Mouse (Mus musculus) embryonic facial prominence, embryonic 11.5 days (tissue): Measurements from ENCODE around the gene Pus3. TPM values are rescaled to one million over a fixed set of nuclear protein-coding genes. Genes with fewer than 3 reads are reported as not detected.

Source experiments
- ATAC-seq: fragments of 200-750 bp; cut with Nextera tagmentation; replicated peaks from 2 replicates; pipeline ENCODE4 v1.8.0; 2017; ENCODE audit warnings: low read depth; ENCODE audit not compliant: insufficient number of reproducible peaks, low FRiP score, low TSS enrichment
- DNase-seq: peaks from one replicate; pipeline ENCODE4 v3.0.0-alpha.2; 2015; ENCODE audit warnings: low spot score
- H3K27ac ChIP-seq: fragments of 300-500 bp; sonication (generic); replicated peaks from 2 replicates; pipeline ENCODE4 v1.5.1; 2014; ENCODE audit warnings: mild to moderate bottlenecking, low read depth, low read length, control low read depth
- H3K27me3 ChIP-seq: fragments of 300-500 bp; sonication (generic); 2 replicates; pipeline ENCODE4 v1.6.1; 2014; ENCODE audit warnings: mild to moderate bottlenecking, low read length, moderate library complexity, mixed read lengths; ENCODE audit not compliant: control insufficient read depth, insufficient read depth
- H3K36me3 ChIP-seq: fragments of 300-500 bp; sonication (generic); replicated peaks from 2 replicates; pipeline ENCODE4 v1.6.1; 2014; ENCODE audit warnings: low read depth, mild to moderate bottlenecking, low read length, moderate library complexity, mixed read lengths; ENCODE audit not compliant: control insufficient read depth, insufficient read depth
- H3K4me1 ChIP-seq: fragments of 300-500 bp; sonication (generic); 2 replicates; pipeline ENCODE4 v1.6.1; 2014; ENCODE audit warnings: low read length, mixed read lengths; ENCODE audit not compliant: control insufficient read depth, insufficient read depth
- H3K4me2 ChIP-seq: fragments of 300-500 bp; sonication (generic); 2 replicates; pipeline ENCODE4 v1.6.1; 2014; ENCODE audit warnings: low read depth, mild to moderate bottlenecking, control low read depth, low read length, moderate library complexity
- H3K4me3 ChIP-seq: fragments of 300-500 bp; sonication (generic); 2 replicates; pipeline ENCODE4 v1.5.1; 2014; ENCODE audit warnings: low read depth, low read length, control low read depth
- H3K9ac ChIP-seq: fragments of 300-500 bp; sonication (generic); replicated peaks from 2 replicates; pipeline ENCODE4 v1.6.1; 2014; ENCODE audit warnings: mild to moderate bottlenecking, control low read depth, low read length
- H3K9me3 ChIP-seq: fragments of 300-500 bp; sonication (generic); replicated peaks from 2 replicates; pipeline ENCODE4 v1.6.1; 2016; ENCODE audit warnings: mild to moderate bottlenecking, low read length, inconsistent platforms, mixed read lengths; ENCODE audit not compliant: control insufficient read depth
- WGBS: fragments of 180-500 bp; shearing (Covaris S2); extraction: QIAGEN DNeasy Blood & Tissue Kit; methylation state at CpG from one replicate; pipeline ENCODE4 v1.1.7; 2014; 5-methylcytosine and 5-hydroxymethylcytosine counted together
- polyA plus RNA-seq: library from polyadenylated mRNA; unstranded; fragments of >200 nt; fragmentation: Nextera tagmentation; extraction: Ambion mirVana; gene quantifications from 2 replicates; pipeline ENCODE4 v1.2.1, GENCODE M21; 2014

Gene Pus3
- polyA plus RNA-seq, 1 experiment from 2014 or later = 26.3 TPM

- H3K4me2 ChIP-seq = no peak overlapping the region
- ATAC-seq (no peak), DNase-seq (no peak)
- H3K4me1 ChIP-seq = no peaks in the 10 kb centered on the region
- H3K9ac ChIP-seq = no peak overlapping the region
- H3K9me3 ChIP-seq = no peaks in the 10 kb centered on the region
- no peak overlapping the region for H3K4me3 ChIP-seq
- no peaks in the 10 kb centered on the region for H3K36me3 ChIP-seq
- WGBS = 83% methylated on average over 13 of the region's 13 CpGs
- no peaks in the 10 kb centered on the region for H3K27me3 ChIP-seq
- no peak overlapping the region for H3K27ac ChIP-seq
Measured at GRCm38 (mm10) chr9:35539001-35539750, 19.2 kb upstream of the Pus3 start.

GRCm38 (mm10) chr9:35541024-35541423 lies 17.4 kb upstream of the Pus3 start:
- H3K27me3 ChIP-seq = no peaks in the 10 kb centered on the region
- no peak overlapping the region for H3K4me3 ChIP-seq
- no peak overlapping the region for H3K4me2 ChIP-seq
- H3K4me1 ChIP-seq = no peaks in the 10 kb centered on the region
- no peak overlapping the region for H3K9ac ChIP-seq
- peak; percentile 31; the same call in 1 of the 2 replicates for ATAC-seq
- H3K27ac ChIP-seq = no peak overlapping the region
- no peak for DNase-seq
- 76% methylated on average over 5 of the region's 5 CpGs for WGBS
- H3K9me3 ChIP-seq = no peaks in the 10 kb centered on the region
- no peaks in the 10 kb centered on the region for H3K36me3 ChIP-seq

DNA sequence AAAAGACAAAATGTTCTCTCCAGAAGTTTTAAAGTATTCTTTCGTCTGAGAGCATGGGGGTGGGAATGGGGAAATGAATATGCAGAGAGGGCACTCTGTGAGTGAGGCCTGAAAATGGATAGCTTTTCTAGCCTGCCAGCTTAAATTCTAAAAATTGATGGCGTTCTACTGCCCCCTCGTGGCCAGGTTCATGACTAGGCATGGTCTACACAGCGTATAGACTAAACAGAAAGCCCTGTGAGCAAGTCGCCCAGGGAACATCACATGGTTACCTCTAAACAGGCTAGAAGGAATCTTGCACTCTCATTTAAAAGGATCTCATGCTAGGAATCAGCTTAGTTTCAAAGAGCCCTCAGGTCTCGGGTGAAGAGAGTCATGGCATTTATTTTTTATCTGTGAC lies 16.9 kb upstream of the Pus3 start:
- WGBS = 7% methylated on average over 6 of the region's 6 CpGs
- no peak overlapping the region for H3K27ac ChIP-seq
- no peaks in the 10 kb centered on the region for H3K27me3 ChIP-seq
- ATAC-seq (peak; percentile 85), DNase-seq (peak; percentile 93)
- H3K4me1 ChIP-seq = no peaks in the 10 kb centered on the region
- no peaks in the 10 kb centered on the region for H3K36me3 ChIP-seq
- H3K4me3 ChIP-seq = no peak overlapping the region
- H3K9me3 ChIP-seq = no peaks in the 10 kb centered on the region
- H3K9ac ChIP-seq = no peak overlapping the region
- H3K4me2 ChIP-seq = no peak overlapping the region

- no peak for ATAC-seq
- 73% methylated on average over 6 of the region's 6 CpGs for WGBS
Measured at GRCm38 (mm10) chr9:35541941-35542340, 16.5 kb upstream of the Pus3 start.

DNA sequence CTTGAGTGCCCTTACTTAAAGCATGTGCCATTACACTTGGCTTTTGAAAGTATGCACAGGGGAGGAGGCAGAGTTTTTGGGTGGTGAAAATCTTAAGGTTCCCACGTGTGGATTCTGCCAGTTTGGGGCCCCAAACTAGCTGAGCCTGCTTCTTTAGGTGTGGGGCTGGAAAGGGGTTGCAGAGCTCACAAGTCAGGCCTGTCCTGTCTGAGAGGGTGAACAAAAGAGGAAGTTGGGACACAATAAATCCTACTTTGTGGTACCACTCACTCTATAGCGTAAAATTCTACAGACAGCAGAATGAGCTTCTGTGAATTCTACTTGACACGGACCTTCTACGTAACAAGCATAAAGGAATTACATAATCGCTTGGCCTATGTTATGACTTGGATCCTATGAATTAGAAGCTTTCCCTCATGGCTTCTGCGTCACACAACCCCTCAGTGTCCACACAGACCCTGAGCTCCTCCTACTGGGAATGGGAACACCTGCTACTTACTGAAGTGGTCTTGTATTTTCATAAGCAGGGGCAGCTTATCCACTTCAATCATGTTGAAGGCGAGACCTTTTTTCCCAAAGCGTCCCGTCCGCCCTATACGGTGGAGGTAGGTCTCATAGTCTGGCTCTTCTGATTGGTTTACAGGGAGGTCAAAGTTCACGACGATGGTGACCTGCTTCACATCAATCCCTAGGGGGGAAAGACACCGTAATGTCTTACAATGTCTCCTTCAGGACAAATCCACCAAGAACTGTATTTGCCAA lies 15.1 kb upstream of the Pus3 start:
- 84% methylated on average over 14 of the region's 14 CpGs for WGBS
- ATAC-seq = no peak
- Histone ChIP-seq H3K9ac (no peak overlapping the region), H3K4me1 (no peaks in the 10 kb centered on the region), H3K4me2 (no peak overlapping the region), H3K9me3 (no peaks in the 10 kb centered on the region), H3K36me3 (no peaks in the 10 kb centered on the region), H3K4me3 (no peak overlapping the region), H3K27ac (no peak overlapping the region), H3K27me3 (no peaks in the 10 kb centered on the region)
- no peak for DNase-seq

More at GRCm38 (mm10) chr9:35541941-35542340, 16.5 kb upstream of the Pus3 start:
- Histone ChIP-seq H3K36me3 (no peaks in the 10 kb centered on the region), H3K27me3 (no peaks in the 10 kb centered on the region), H3K4me2 (no peak overlapping the region), H3K4me3 (no peak overlapping the region), H3K4me1 (no peaks in the 10 kb centered on the region), H3K9ac (no peak overlapping the region), H3K27ac (no peak overlapping the region), H3K9me3 (no peaks in the 10 kb centered on the region)
- DNase-seq = no peak

DNA sequence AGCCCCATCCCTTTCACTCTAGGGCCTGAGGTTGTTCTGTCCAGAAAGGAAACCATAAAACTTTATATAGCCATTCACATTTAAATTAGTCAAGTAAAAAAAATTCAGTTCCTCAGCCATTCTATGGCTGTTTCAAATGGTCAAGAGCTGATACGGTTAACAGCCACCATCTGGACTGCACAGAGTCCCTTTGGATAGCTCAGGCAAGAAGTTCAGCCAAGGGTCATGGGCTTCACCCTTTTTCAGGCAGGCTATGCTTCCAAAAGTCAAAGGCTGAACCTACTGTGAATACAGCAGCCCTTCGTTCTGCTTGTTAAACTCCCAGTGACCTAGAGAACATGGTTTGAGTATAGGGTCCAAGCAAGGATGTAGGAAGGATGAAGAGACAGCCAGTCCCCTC lies 13.7 kb upstream of the Pus3 start:
- H3K4me2 ChIP-seq = no peak overlapping the region
- no peak overlapping the region; the same call in 1 of the 2 replicates for H3K9ac ChIP-seq
- no peaks in the 10 kb centered on the region for H3K4me1 ChIP-seq
- WGBS = 76% methylated on average over 2 of the region's 2 CpGs
- H3K4me3 ChIP-seq = no peak overlapping the region
- H3K36me3 ChIP-seq = no peaks in the 10 kb centered on the region
- H3K27ac ChIP-seq = no peak overlapping the region
- H3K9me3 ChIP-seq = no peaks in the 10 kb centered on the region
- no peaks in the 10 kb centered on the region for H3K27me3 ChIP-seq
- ATAC-seq = no peak
- DNase-seq = no peak

DNA sequence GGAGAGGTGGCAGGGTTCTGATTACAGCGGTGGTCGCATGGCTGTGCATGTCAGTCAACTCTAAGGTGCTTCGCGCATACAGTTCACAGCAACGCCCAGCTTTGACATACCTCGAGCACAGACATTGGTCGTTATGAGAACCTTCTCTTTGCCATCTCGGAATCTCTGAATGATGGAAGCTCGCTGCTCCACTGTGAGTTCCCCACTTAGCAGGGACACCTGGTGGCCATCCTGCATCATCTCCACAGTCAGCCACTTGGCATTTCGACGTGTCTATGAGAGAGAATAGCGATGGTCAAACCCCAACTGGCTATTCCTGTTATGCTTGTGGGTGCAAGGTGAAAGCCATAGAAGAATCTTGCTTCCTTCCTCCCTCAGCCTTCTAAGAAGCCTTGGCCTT lies 12.7 kb upstream of the Pus3 start:
- H3K9me3 ChIP-seq = no peaks in the 10 kb centered on the region
- ATAC-seq (no peak), DNase-seq (no peak)
- H3K4me1 ChIP-seq = no peaks in the 10 kb centered on the region
- no peak overlapping the region for H3K4me3 ChIP-seq
- WGBS = 72% methylated on average over 12 of the region's 12 CpGs
- no peak overlapping the region for H3K27ac ChIP-seq
- no peak overlapping the region for H3K9ac ChIP-seq
- H3K36me3 ChIP-seq = no peaks in the 10 kb centered on the region
- no peak overlapping the region for H3K4me2 ChIP-seq
- H3K27me3 ChIP-seq = no peaks in the 10 kb centered on the region

DNA sequence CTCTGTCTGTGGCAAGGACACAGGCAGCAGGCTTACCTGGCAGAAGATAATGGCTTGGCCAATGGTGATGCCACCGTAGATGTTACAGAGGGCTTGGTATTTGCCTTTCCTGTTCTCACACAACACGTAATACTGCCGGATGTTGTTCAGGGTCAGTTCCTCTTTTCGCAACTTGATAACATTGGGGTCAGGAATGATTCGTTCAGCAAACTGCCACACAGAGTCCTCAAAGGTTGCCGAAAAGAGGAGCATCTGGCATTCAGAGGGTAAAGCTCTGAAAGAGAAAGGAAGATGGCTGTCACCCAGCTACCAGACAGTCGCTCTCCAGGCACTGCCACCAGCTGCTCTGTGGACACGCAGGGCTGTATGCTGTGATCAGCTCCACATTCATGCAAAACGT lies 11.7 kb upstream of the Pus3 start:
- H3K4me2 ChIP-seq = no peak overlapping the region
- H3K4me1 ChIP-seq = no peaks in the 10 kb centered on the region
- 84% methylated on average over 9 of the region's 9 CpGs for WGBS
- no peak overlapping the region for H3K4me3 ChIP-seq
- H3K9ac ChIP-seq = no peak overlapping the region
- H3K27ac ChIP-seq = no peak overlapping the region
- DNase-seq = no peak
- H3K27me3 ChIP-seq = no peaks in the 10 kb centered on the region
- no peaks in the 10 kb centered on the region for H3K9me3 ChIP-seq
- no peaks in the 10 kb centered on the region for H3K36me3 ChIP-seq
- no peak for ATAC-seq
